Comparison of ENCODE assay signal across 16 mouse cellular contexts in the genomic region with DNA sequence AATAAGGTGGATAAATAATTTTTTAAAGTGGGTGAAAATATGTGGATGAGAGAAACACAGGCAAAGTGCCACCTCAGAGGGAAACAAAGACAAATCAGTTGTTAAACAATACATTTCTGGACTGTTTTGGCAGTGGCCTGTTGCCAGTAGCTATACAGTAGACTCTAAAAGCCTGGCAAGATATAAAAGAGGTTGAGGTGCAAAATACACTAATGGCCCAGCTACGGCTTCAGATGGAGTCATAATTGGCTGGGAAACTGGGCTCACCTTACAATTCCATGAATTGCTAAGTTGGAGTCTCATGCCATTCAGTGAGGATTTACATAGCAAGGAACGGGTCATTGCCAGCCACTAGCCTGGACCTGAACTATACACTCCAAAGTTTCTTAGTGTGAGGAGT.
"Had no signal": no experiment of that assay in that cellular context is flagged by ENCODE, and none has a peak within 500 bp of the region (broad histone marks: within the 10 kb centered on the region; RNA-seq: fewer than 3 reads in every experiment).

No protein-coding gene starts in this region.

- ATAC-seq: lung, postnatal 0 days had no signal

- H3K4me2 ChIP-seq: lung, embryonic 15.5 days; midbrain, embryonic 12.5 days; neural tube, embryonic 12.5 days; stomach, embryonic 15.5 days had no signal

- H3K9me3 ChIP-seq: lung, embryonic 15.5 days; megakaryocyte, embryonic 14.5 days; midbrain, embryonic 12.5 days; neural tube, embryonic 12.5 days; stomach, embryonic 15.5 days had no signal

- DNase-seq: lung, adult 2 months; lung, postnatal 14 days; lung, postnatal 36 days; midbrain, embryonic 14.5 days; right cerebral cortex, postnatal 14 days; thymus, adult 2 months; thymus, postnatal 25 days; thymus, postnatal 4 days had no signal

- H3K27ac ChIP-seq: lung, embryonic 15.5 days; macrophage; midbrain, embryonic 12.5 days; neural tube, embryonic 12.5 days; stomach, embryonic 15.5 days; stomach, postnatal 0 days had no signal

- H3K4me1 ChIP-seq: midbrain, embryonic 12.5 days; neural tube, embryonic 12.5 days had no signal

- H3K9ac ChIP-seq: lung, embryonic 15.5 days; midbrain, embryonic 12.5 days; neural tube, embryonic 12.5 days; stomach, embryonic 15.5 days had no signal

- H3K36me3 ChIP-seq: lung, embryonic 15.5 days; midbrain, embryonic 12.5 days; neural tube, embryonic 12.5 days; stomach, embryonic 15.5 days had no signal

- H3K27me3 ChIP-seq: lung, embryonic 15.5 days; megakaryocyte, embryonic 14.5 days; midbrain, embryonic 12.5 days; neural tube, embryonic 12.5 days; stomach, embryonic 15.5 days had no signal

- H3K4me3 ChIP-seq: lung, embryonic 15.5 days; megakaryocyte, embryonic 14.5 days; midbrain, embryonic 12.5 days; neural tube, embryonic 12.5 days; stomach, embryonic 15.5 days had no signal
